Mouse (Mus musculus): ENCODE data around the gene Kcnh1. TPM values are rescaled to one million over a fixed set of nuclear protein-coding genes. Genes with fewer than 3 reads are reported as not detected.

Gene Kcnh1
- not detected in 2 replicates for total RNA-seq (2014; fragmentation: Nextera tagmentation)
- 0.05 and 0.06 TPM in 2 replicates for total RNA-seq (2017)
- polyA plus RNA-seq (2012) = not detected in 2 replicates

DNA sequence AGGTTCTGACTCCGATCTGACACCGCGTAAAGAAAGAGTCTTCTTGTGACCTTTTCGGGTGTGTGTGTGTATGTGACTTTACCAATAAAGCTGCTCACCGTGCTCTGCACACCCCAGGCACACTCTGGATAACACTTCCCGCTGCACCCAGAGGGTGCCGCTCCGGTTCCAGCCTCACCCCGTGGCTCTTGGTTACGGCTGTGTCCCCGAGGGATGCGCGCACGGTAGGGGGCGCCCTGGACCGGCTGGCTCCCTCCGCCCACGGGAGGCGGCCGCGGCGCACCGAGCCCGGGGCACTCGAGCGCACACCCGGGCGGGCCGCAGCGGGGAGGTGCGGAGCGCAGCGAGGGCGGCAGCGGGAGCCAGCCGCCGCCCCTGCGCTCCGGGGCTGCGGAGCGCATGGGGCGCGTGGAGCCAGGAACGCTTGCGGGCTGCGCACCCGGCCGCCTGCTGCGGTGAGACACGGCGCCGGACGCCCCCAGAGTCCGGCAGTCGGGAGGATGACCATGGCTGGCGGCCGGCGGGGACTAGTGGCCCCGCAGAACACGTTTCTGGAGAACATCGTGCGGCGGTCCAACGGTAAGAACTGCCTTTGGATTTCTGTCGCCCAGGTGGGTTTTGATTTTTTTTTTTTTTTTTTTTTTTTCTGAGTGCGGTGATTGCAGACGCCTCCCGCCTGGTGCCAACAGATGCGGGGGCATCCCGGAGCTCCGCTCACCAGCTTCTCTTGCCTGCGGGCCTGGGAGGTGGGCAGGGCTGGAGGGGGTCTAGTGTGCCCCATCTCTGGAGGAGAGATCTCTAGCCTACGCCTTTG lies at the start of gene Kcnh1:
Kcnh1 (plus strand) TSS at position 267 of the 814 bp plus-strand sequence.
- ATAC-seq (ENCODE audit: extremely low read depth, insufficient number of reproducible peaks, low FRiP score, poor library complexity, severe bottlenecking) (no peak), DNase-seq (ENCODE audit: low spot score) (no peak)
- TF ChIP-seq POLR2AphosphoS5 (IDR thresholded peaks at IDR 0.05; ENCODE audit: insufficient replicate concordance, low read depth, low read length) = no peak
- no peak for TF ChIP-seq GATA2 (IDR thresholded peaks at IDR 0.05; ENCODE audit: borderline replicate concordance, low read depth, low read length)
- no peak for TF ChIP-seq GATA1 (IDR thresholded peaks at IDR 0.05; ENCODE audit: borderline replicate concordance, low read length)
- TF ChIP-seq TAL1 (conservative IDR thresholded peaks at IDR 0.05; ENCODE audit: low read depth, low read length) = no peak
- no peak for TF ChIP-seq CTCF (IDR thresholded peaks at IDR 0.05; ENCODE audit: low read depth, low read length)
- H3K9me3 ChIP-seq (replicated peaks) = no peaks in the 10 kb centered on the region
- H3K36me3 ChIP-seq (replicated peaks) = no peaks in the 10 kb centered on the region
- no peaks in the 10 kb centered on the region for H3K27me3 ChIP-seq (ENCODE audit: insufficient read depth, low read length)
- no peak within 1 kb of the TSS for H3K4me3 ChIP-seq (ENCODE audit: low read depth, low read length)
- no peaks in the 10 kb centered on the region for H3K4me1 ChIP-seq (ENCODE audit: insufficient read depth, low read depth, low read length)

DNA sequence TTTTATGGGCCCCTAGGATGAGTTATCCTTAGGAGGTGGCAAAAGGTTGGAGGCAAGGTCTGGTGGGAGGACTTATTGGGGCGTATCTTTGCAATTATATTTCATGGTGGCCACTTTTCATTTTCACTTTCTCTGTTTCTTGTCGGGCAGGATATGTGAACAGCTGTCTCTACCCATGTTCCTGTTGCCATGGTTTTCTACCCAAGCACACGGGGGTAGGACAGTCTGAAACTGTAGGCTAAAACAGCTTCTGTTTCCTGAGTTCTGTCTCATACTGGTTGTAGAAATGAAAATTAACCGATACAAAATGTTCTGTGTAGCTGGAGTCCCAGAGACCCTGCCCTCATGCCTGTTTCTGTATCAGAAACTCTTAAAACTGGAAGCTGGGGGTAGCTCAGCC lies 39.4 kb upstream of the Kcnh1 start:
- Histone ChIP-seq H3K27me3 (ENCODE audit: insufficient read depth, low read length) (no peaks in the 10 kb centered on the region), H3K36me3 (replicated peaks) (no peaks in the 10 kb centered on the region), H3K4me1 (ENCODE audit: insufficient read depth, low read depth, low read length) (0 out of 2 replicates have a peak, but pooled peaks cover 3% of the 10 kb centered on the region), H3K9me3 (replicated peaks) (no peaks in the 10 kb centered on the region), H3K4me3 (ENCODE audit: low read depth, low read length) (no peak overlapping the region)
- TF ChIP-seq POLR2AphosphoS5 (IDR thresholded peaks at IDR 0.05; ENCODE audit: insufficient replicate concordance, low read depth, low read length) (no peak), CTCF (IDR thresholded peaks at IDR 0.05; ENCODE audit: low read depth, low read length) (no peak), GATA2 (IDR thresholded peaks at IDR 0.05; ENCODE audit: borderline replicate concordance, low read depth, low read length) (no peak), GATA1 (IDR thresholded peaks at IDR 0.05; ENCODE audit: borderline replicate concordance, low read length) (no peak), TAL1 (conservative IDR thresholded peaks at IDR 0.05; ENCODE audit: low read depth, low read length) (no peak)
- no peak for ATAC-seq (ENCODE audit: extremely low read depth, insufficient number of reproducible peaks, low FRiP score, poor library complexity, severe bottlenecking)
- DNase-seq (ENCODE audit: low spot score) = no peak

DNA sequence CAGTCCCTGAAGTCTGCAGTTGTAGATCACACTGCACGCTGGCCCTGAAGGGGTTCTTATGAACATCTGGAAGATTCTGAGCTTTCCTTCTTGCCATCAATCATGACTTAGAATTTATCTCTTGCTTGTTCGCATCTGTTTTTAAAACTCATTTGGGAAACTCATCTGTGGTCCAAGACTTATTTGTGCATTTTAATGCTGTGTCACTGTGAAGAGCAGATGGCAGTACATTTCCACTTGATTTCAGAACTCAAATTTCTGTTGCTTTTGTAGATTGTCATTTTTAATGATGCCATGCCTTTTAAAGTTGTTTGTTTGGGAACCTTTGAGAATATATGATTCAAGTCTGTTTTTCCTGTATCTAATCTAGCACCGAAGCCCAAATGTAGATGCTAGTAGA lies 19.1 kb upstream of the Kcnh1 start:
- TF ChIP-seq GATA2 (IDR thresholded peaks at IDR 0.05; ENCODE audit: borderline replicate concordance, low read depth, low read length) = no peak
- no peak for TF ChIP-seq TAL1 (conservative IDR thresholded peaks at IDR 0.05; ENCODE audit: low read depth, low read length)
- no peak for TF ChIP-seq GATA1 (IDR thresholded peaks at IDR 0.05; ENCODE audit: borderline replicate concordance, low read length)
- TF ChIP-seq POLR2AphosphoS5 (IDR thresholded peaks at IDR 0.05; ENCODE audit: insufficient replicate concordance, low read depth, low read length) = no peak
- no peak for TF ChIP-seq CTCF (IDR thresholded peaks at IDR 0.05; ENCODE audit: low read depth, low read length)
- no peak for ATAC-seq (ENCODE audit: extremely low read depth, insufficient number of reproducible peaks, low FRiP score, poor library complexity, severe bottlenecking)
- DNase-seq (ENCODE audit: low spot score) = no peak
- H3K4me3 ChIP-seq (ENCODE audit: low read depth, low read length) = no peak overlapping the region
- no peaks in the 10 kb centered on the region for H3K9me3 ChIP-seq (replicated peaks)
- no peaks in the 10 kb centered on the region for H3K36me3 ChIP-seq (replicated peaks)
- H3K27me3 ChIP-seq (ENCODE audit: insufficient read depth, low read length) = peaks cover 5% of the 10 kb centered on the region
- no peaks in the 10 kb centered on the region; the same call in 1 of the 2 replicates for H3K4me1 ChIP-seq (ENCODE audit: insufficient read depth, low read depth, low read length)

DNA sequence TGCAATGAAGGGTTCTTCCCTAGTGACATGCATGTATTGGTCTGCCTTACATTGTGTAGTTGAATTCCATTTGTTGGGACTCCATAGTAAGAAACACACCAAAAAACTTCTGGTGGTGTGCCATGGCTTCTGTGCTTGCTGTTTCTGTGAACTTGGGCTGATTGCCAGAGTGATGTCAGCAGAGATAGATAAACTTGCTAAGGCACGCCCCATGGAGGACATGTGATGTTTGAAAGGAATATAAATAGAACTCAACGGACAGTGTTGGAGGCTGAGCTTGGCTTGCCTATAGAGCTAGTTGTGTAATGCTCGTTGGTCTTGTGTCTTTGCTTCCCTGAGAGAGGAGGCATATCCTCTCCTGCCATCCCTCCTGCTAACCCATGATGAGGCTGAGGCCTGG lies 10.7 kb upstream of the Kcnh1 start:
- TF ChIP-seq POLR2AphosphoS5 (IDR thresholded peaks at IDR 0.05; ENCODE audit: insufficient replicate concordance, low read depth, low read length) (no peak), GATA2 (IDR thresholded peaks at IDR 0.05; ENCODE audit: borderline replicate concordance, low read depth, low read length) (no peak), CTCF (IDR thresholded peaks at IDR 0.05; ENCODE audit: low read depth, low read length) (no peak), TAL1 (conservative IDR thresholded peaks at IDR 0.05; ENCODE audit: low read depth, low read length) (no peak), GATA1 (IDR thresholded peaks at IDR 0.05; ENCODE audit: borderline replicate concordance, low read length) (no peak)
- Histone ChIP-seq H3K27me3 (ENCODE audit: insufficient read depth, low read length) (no peaks in the 10 kb centered on the region), H3K4me3 (ENCODE audit: low read depth, low read length) (no peak overlapping the region), H3K4me1 (ENCODE audit: insufficient read depth, low read depth, low read length) (no peaks in the 10 kb centered on the region), H3K36me3 (replicated peaks) (no peaks in the 10 kb centered on the region), H3K9me3 (replicated peaks) (no peaks in the 10 kb centered on the region)
- no peak for ATAC-seq (ENCODE audit: extremely low read depth, insufficient number of reproducible peaks, low FRiP score, poor library complexity, severe bottlenecking)
- no peak for DNase-seq (ENCODE audit: low spot score)

DNA sequence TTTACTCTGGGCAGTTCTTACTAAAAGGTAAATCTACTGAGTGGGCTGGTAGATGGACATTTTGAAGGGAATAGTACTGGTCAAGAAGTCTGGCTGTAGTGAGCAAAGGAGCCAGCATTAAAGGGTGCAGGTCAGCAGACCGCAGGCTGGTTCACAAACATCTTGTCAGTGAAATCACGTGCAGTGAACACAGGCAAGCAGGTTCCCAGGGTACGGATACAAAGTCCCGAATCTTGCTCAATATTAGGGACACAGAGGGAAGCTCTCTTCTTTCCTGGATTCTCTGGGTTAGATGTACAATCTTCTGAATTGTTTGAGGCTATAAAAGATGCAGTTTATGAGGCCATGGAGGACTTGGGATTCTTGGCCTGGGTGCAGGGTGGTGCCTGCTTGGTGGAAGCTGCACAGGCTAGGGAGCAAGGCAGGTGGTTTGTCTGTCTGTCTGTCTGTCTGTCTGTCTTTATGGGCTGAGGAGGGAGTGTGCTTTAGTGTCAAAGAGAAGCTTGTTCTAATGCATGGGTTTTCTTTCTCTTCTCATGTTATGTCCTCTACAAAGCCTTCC lies 8.8 kb upstream of the Kcnh1 start:
- Histone ChIP-seq H3K4me3 (ENCODE audit: low read depth, low read length) (no peak overlapping the region), H3K36me3 (replicated peaks) (no peaks in the 10 kb centered on the region), H3K27me3 (ENCODE audit: insufficient read depth, low read length) (no peaks in the 10 kb centered on the region), H3K9me3 (replicated peaks) (no peaks in the 10 kb centered on the region), H3K4me1 (ENCODE audit: insufficient read depth, low read depth, low read length) (no peaks in the 10 kb centered on the region)
- ATAC-seq (ENCODE audit: extremely low read depth, insufficient number of reproducible peaks, low FRiP score, poor library complexity, severe bottlenecking) (no peak), DNase-seq (ENCODE audit: low spot score) (no peak)
- TF ChIP-seq CTCF (IDR thresholded peaks at IDR 0.05; ENCODE audit: low read depth, low read length) = no peak
- no peak for TF ChIP-seq GATA1 (IDR thresholded peaks at IDR 0.05; ENCODE audit: borderline replicate concordance, low read length)
- no peak for TF ChIP-seq TAL1 (conservative IDR thresholded peaks at IDR 0.05; ENCODE audit: low read depth, low read length)

DNA sequence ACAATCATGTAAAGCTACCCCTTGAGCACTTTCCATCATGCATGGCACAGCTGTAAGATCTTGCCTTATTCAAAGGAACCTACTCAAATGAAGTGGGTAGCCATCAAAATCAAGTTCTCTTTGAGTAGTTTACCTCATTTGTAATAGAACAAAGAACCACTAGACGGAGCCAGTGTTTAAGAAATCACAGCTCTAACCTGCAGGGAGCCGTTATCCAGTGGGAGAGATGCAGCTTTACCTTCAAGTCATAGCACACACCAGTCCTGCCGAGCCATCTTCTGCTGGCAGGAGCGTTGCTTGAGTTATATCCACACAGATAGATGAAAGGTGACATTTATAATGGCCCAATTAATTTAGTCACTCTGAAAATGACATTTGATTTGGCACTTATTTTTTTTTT lies 1.5 kb upstream of the Kcnh1 start:
- no peaks in the 10 kb centered on the region for H3K36me3 ChIP-seq (replicated peaks)
- TF ChIP-seq CTCF (IDR thresholded peaks at IDR 0.05; ENCODE audit: low read depth, low read length) (no peak), GATA2 (IDR thresholded peaks at IDR 0.05; ENCODE audit: borderline replicate concordance, low read depth, low read length) (no peak), TAL1 (conservative IDR thresholded peaks at IDR 0.05; ENCODE audit: low read depth, low read length) (no peak), POLR2AphosphoS5 (IDR thresholded peaks at IDR 0.05; ENCODE audit: insufficient replicate concordance, low read depth, low read length) (no peak), GATA1 (IDR thresholded peaks at IDR 0.05; ENCODE audit: borderline replicate concordance, low read length) (no peak)
- H3K4me1 ChIP-seq (ENCODE audit: insufficient read depth, low read depth, low read length) = no peaks in the 10 kb centered on the region
- DNase-seq (ENCODE audit: low spot score) = no peak
- no peak overlapping the region for H3K4me3 ChIP-seq (ENCODE audit: low read depth, low read length)
- no peaks in the 10 kb centered on the region for H3K9me3 ChIP-seq (replicated peaks)
- ATAC-seq (ENCODE audit: extremely low read depth, insufficient number of reproducible peaks, low FRiP score, poor library complexity, severe bottlenecking) = no peak
- H3K27me3 ChIP-seq (ENCODE audit: insufficient read depth, low read length) = no peaks in the 10 kb centered on the region

Measured in G1E (cell line).